In genomic region chr13:85414951-85415350, GRCm38 (mm10) we compare ENCODE assay signal across 21 mouse cellular contexts.
"Had no signal": no experiment of that assay in that cellular context is flagged by ENCODE, and none has a peak within 500 bp of the region (broad histone marks: within the 10 kb centered on the region; RNA-seq: fewer than 3 reads in every experiment).

No protein-coding gene starts in this region.

- H3K4me3 ChIP-seq: kidney, embryonic 15.5 days; left cerebral cortex, adult 2 months; liver, embryonic 13.5 days; megakaryocyte, embryonic 14.5 days; midbrain, embryonic 10.5 days; midbrain, embryonic 13.5 days; myocyte; neural tube, embryonic 13.5 days; stomach, embryonic 15.5 days had no signal

- H3K9me3 ChIP-seq: kidney, embryonic 15.5 days; liver, embryonic 13.5 days; megakaryocyte, embryonic 14.5 days; midbrain, embryonic 10.5 days; midbrain, embryonic 13.5 days; neural tube, embryonic 13.5 days; stomach, embryonic 15.5 days had no signal

- H3K27ac ChIP-seq: kidney, embryonic 15.5 days; left cerebral cortex, adult 2 months; liver, embryonic 13.5 days; midbrain, embryonic 10.5 days; midbrain, embryonic 13.5 days; neural tube, embryonic 13.5 days; stomach, embryonic 15.5 days had no signal

- H3K27me3 ChIP-seq: kidney, embryonic 15.5 days; liver, embryonic 13.5 days; megakaryocyte, embryonic 14.5 days; midbrain, embryonic 13.5 days; neural tube, embryonic 13.5 days; stomach, embryonic 15.5 days had no signal

- H3K4me2 ChIP-seq: kidney, embryonic 15.5 days; liver, embryonic 13.5 days; midbrain, embryonic 13.5 days; neural tube, embryonic 13.5 days; stomach, embryonic 15.5 days had no signal

- H3K4me1 ChIP-seq: kidney, embryonic 15.5 days; liver, embryonic 13.5 days; midbrain, embryonic 10.5 days; midbrain, embryonic 13.5 days; neural tube, embryonic 13.5 days; stomach, embryonic 15.5 days had no signal

- DNase-seq: kidney, adult 2 months; kidney, postnatal 10 days; kidney, postnatal 36 days; layer of hippocampus, postnatal 36 days; liver, embryonic 13.5 days; lung, adult 2 months; lung, postnatal 14 days; right cerebral cortex, adult 18-20 months; right cerebral cortex, postnatal 14 days; right cerebral cortex, postnatal 4 days; spleen, adult 18-20 months; thymus, postnatal 36 days had no signal

- H3K9ac ChIP-seq: kidney, embryonic 15.5 days; liver, embryonic 13.5 days; midbrain, embryonic 13.5 days; neural tube, embryonic 13.5 days; stomach, embryonic 15.5 days had no signal

- ATAC-seq: midbrain, embryonic 13.5 days; midbrain, embryonic 16.5 days had no signal

- H3K36me3 ChIP-seq: kidney, embryonic 15.5 days; liver, embryonic 13.5 days; midbrain, embryonic 10.5 days; midbrain, embryonic 13.5 days; neural tube, embryonic 13.5 days; stomach, embryonic 15.5 days had no signal
